Mouse (Mus musculus): Measurements from ENCODE around the gene Sec23a.
"Not testable (repeated sequence)": the region's sequence is repeated elsewhere in the genome, so short reads cannot be mapped to it uniquely, and the experiment has no call there.

The Sec23a gene

DNA sequence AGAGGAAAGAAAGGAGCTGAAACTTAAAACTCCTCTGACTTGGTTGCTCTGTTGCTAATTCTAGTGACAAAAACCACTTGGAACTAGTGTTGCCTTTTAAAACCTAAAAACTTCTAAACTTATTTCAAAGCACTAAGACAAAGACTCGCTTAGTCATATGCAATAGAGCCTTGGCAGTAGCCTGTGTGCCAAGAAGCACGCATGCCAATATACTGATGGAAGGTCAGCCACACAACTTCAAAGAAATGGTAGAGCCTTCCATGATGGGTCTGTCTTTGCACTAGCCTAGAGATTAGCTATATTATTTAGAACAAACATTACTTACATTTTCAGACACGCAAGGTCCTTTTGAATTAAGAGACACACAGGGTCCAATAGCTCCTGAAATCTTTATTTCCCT lies 26.1 kb downstream of the Sec23a start:
- DNase-seq (ENCODE audit: extremely low read depth, low read depth), result no peak

DNA sequence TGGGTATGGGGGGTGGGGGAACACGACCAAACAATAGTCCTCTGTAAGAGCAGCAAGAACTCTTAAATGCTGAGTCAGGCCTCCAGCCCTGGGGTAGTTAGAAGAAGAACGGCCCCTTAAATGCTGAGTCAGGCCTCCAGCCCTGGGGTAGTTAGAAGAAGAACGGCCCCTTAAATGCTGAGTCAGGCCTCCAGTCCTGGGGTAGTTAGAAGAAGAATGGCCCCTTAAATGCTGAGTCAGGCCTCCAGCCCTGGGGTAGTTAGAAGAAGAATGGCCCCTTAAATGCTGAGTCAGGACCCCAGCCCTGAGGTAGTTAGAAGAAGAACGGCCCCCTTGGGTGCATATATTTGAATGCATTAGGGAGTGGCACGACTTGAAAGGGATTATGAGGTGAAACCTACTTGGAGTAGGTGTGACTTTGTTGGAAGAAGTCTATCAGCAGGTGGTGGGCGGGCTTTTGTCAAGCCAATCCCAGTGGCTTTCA lies 30.6 kb downstream of the Sec23a start:
- DNase-seq (ENCODE audit: extremely low read depth, low read depth), result not testable (repeated sequence)

DNA sequence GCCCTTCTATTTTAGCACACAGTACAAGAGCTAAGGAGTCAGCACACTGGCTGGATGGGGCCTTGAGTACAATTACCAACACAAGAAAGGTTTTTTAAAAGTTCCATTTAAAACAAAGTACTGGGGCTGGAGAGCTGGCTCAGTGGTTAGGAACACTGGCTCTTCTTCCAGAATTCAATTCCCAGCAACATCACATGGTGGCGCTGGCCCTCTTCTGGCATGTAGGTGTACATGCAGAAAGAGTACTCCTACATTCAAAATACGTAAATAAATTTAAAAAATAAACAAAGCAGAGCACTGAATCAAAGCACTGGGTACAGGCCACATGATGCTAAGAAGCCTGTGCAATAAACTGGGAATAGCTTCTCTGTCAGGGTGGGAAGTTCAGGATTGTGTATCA lies 34.9 kb downstream of the Sec23a start:
- DNase-seq (ENCODE audit: extremely low read depth, low read depth), result no peak

DNA sequence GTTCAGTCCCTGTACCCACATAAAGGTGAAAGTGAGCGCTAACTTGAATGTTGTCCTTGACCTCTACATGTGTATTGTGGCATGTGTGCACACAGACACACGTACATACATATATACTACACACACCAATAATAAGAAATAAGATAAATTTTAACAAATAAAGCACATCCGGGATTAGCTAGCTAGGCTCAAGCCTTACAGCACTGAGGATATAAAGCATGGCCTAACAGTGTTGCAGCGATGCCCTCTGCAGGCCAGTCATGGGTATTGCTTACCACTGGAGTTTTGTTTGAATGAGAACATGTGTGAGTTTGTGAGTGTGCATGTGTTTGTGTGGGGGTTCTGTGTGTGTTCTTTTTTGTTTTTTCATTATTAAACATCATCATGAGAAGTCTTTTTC lies 47.2 kb downstream of the Sec23a start:
- peak; percentile 31 for DNase-seq (ENCODE audit: extremely low read depth, low read depth)

DNA sequence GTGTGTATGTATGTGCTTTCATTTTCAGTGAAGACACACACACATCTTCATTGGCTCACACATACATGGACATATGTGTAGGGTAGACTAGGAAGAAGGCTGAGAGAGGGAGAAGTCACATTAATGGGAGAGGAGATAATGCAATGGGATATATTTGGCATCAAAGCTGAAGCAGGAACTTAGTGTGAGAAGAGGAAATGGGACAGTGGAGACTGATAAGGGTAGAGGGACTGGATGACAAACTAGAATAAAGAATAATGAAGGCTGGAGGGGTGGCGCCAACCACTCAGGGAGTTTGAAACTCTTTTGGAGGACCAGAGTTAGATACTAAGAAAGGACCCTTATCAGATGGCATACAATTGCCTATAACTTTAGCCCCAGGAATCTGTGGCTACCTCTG lies 51.0 kb downstream of the Sec23a start:
- peak; percentile 63 for DNase-seq (ENCODE audit: extremely low read depth, low read depth)

DNA sequence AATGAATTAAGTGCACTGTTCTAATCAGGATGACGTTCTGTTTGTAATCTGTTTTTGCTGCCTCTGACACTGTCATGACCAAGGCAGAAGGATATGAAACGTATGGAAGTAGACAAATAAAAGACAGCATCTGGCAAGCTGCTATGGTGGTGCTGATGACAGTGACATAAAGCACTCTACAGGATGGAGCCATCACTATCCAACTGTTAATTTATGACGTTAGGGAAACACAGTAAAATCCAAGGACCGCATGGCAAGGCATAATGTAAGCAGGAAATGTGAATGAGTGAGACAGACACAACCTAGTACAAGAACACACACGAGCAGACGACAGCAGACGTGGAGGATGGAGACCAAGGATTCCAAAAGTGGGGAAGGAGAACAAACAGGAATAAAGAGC lies 55.2 kb downstream of the Sec23a start:
- no peak for DNase-seq (ENCODE audit: extremely low read depth, low read depth)

DNA sequence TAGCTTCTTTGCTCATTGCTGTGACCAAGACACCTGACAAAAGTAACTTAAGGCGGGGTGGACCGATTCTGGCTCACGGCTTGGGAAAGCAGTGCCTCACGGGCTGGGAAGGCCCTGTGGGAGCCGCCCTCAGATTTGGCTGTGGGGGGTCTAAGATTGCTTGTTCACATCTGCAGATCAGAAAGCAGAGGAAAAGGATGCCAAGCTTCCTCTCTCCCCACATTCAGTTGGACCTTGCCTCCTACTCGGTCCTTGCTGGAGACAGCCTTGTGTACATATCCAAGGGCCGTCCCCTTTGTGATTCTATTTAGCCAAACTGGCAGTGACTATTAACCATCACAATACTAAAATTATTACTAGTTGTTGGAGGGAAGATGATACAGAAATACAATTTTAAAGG lies 55.7 kb downstream of the Sec23a start:
- no peak for DNase-seq (ENCODE audit: extremely low read depth, low read depth)

DNA sequence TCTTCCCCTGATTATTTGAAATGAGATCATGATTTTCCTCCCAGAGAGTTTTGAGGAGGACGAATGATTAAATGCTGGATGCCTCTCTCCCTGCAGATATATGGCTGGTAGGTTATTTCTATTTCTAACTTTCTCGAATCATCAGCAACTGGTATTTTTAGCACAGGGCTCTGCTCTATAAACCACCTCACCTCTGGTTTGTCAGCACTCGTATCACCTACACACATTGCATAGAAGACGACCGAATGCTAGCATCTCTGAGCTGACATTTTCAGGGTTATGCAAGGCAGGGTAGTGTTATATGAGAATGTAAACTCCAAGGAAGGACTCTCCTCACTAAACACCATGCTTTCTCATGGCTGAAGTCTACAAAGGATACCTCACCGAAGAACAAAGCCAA lies 63.9 kb downstream of the Sec23a start:
- DNase-seq (ENCODE audit: extremely low read depth, low read depth), result no peak

DNA sequence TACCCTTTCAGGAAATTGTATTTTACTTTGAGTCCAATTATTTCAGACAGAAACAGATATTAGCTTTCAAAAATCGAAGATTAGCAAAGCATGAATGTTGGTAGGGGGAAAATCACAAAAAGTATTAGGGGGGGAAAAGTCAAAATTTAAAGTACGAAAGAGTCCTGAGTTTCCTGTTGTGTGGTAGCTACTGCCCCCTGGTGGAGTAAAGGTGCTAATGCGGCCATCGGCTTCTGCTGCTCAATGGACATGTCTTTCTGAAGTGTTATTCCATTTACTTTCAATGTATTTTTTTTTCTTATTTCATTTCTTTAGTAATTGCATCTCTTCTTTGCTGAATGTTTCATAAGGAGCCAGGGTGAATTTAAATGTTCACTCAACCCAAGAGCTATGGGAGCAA lies 64.6 kb downstream of the Sec23a start:
- peak; percentile 32 for DNase-seq (ENCODE audit: extremely low read depth, low read depth)

DNA sequence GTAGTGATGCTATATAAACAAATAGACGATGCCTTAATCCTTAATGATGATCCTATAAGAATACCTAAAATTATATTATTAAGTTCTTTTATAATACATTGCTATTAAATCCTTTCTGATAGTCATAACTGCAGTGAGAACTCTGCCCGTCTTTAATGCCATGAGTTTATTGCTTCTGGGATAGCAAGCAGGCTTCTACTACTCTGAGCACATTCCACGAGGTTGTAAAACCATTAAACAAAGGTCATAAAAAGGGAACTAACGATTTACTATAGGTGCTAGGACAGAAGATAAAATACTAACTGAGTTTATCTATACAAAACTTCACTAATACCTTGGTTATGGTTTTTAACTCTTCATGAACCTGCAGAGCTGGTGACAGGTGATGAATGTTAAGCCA lies 69.3 kb downstream of the Sec23a start:
- DNase-seq (ENCODE audit: extremely low read depth, low read depth), result no peak

DNA sequence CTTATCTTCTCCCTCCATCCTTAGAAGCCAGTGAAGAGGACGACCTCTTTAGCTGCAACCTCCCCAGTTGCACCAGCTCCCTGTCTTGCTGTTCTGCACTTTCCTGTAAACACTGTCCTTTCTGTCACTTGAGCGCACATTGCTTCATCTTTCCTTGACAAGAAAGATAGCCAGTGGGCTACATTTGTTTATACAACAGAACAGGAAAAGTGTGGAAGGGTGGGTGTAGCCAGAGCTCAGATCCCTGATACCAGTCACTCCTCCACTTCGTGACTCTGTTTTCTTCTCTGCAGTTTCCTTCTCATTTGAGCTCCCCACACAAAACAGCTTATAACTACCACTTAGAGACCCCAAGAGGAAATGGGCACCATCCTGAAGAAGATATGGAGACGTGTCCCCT lies 77.2 kb downstream of the Sec23a start:
- no peak for DNase-seq (ENCODE audit: extremely low read depth, low read depth)

DNA sequence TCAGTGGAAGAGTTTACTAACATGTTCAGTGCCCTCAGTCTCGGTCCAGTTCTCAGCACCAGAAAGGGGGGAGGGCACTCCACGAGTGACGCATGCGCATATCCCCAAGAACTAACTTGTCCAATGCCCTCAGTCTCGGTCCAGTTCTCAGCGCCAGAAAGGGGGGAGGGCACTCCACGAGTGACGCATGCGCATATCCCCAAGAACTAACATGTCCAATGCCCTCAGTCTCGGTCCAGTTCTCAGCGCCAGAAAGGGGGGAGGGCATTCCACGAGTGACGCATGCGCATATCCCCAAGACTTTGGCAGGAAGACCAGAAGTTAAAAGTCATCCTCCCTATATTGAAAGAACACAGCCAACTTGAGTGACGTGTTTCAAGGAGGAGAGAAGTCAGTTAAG lies 86.8 kb downstream of the Sec23a start:
- DNase-seq (ENCODE audit: extremely low read depth, low read depth), result no peak

DNA sequence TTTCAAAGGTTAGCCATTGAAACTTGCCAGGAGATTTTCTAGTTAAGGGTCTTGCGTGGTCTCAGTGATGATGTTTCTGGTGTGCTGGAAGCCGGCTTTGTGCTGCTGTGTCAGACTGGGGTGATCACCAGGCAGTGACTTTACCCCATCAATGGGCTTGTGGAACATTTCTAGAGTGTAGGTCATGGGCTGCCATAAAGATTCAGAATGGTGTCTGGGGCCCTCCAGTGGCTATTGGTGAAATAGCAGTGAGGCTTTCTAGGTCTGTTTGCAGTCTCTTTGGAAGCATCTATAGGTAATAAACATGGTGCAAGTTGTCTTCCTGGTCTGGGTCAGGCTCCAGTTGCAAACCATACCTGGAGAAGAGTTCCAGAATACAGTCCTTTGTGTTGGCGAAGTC lies 87.8 kb downstream of the Sec23a start:
- peak; percentile 21 for DNase-seq (ENCODE audit: extremely low read depth, low read depth)

DNA sequence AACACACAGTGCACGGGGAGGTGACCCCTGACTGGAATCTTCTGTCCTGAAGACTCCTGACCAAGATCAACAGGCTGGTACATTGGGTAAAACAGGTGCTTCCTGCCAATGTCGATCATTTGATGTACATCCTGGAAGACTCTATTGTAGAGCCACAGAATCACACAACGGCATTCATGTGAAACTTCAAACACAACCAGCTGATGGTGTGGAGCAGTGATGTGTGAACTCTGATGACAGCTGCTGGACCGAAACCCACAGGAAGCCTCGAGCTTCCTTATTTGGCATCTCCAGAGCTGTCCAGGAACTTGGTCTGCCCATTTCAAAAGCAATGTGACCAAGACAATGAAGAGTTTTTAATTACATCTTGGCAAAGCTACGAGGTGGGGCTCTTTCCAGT lies 91.0 kb downstream of the Sec23a start:
- no peak for DNase-seq (ENCODE audit: extremely low read depth, low read depth)

DNA sequence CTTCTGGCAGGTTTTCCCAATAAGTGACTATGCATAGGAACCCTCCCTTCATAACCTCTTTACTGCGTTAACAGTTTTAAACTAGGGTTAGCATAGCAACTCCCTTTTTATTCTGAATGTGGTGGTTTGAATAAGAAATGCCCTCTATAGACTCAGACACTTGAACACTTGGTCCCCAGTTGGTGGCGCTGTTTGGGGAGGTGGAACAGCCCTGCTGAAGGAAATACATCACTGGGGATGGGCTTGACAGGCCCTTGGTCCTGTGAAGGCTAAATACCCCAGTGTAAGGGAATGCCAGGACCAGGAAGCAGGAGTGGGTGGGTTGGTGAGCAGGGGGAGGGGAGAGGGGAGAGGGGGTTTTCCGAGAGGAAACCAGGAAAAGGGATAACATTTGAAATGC lies 92.3 kb downstream of the Sec23a start:
- no peak for DNase-seq (ENCODE audit: extremely low read depth, low read depth)

DNA sequence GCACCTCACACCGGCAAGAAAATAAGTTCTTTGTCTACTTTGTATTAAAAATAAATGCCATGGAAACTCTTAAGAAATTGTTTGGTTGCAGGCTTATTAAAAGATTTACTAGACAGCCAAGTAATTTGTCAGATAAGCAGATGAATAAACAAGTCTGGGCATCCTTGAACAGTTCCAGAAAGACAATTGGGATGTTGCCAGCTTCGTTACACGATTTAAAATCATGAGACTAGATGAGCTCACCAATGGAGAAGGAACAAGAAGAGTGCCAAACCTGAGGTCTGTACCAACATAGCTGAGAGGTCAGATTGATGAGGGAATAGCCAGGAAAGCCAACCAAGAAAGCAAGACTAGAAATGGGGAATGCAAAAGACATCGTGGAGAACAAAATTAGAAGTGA lies 102.0 kb downstream of the Sec23a start:
- DNase-seq (ENCODE audit: extremely low read depth, low read depth), result no peak
